Mouse (Mus musculus): ENCODE data around the gene Sox5. TPM values are rescaled to one million over a fixed set of nuclear protein-coding genes. Genes with fewer than 3 reads are reported as not detected.

Sox5 gene
- total and polyA plus RNA-seq, 2 experiments from 2014 or later: 2.1 to 3.2 TPM

DNA sequence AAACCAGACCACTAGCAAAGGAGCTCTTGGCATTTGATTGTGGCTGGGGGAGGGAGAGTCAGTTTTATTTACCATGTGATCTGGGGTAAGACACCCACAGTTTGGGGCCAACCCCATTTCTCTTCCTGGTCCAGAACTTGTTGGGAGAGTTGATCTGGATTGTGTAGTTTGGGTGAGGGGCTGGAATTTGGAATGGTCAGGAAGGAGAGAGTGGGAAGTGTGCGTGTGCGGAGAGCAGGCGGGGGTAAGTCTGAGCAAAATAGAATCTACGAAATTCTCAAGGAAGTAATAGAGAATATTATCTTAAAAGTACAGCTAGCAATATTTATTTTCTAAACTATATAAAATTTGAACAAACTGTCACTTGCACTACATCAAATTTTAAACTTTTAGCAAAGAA lies 445.0 kb downstream of the Sox5 start:
- DNase-seq (ENCODE audit: low spot score): no peak
- no peaks in the 10 kb centered on the region for H3K4me1 ChIP-seq (ENCODE audit: control insufficient read depth, insufficient read depth)

DNA sequence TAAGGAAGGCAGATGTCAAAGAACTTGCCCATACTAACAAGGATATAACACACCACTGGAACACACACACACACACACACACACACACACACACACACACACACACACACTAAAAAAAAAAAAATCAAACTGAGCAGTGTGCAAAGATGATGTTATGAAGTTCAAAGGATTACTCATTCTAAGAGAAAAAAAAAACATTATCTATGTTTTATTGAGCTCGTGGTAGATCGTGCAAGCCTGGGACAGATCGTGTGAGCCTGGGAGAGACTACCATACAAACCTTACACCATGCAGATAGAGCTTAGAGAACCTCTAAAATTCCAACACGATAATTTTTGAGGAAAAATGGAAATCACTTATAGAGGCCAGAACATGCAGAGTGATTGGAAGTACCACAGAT lies 448.6 kb downstream of the Sox5 start:
- no peaks in the 10 kb centered on the region for H3K9me3 ChIP-seq (replicated peaks; ENCODE audit: control insufficient read depth, low read length)
- WGBS: 81% methylated on average over 4 of the region's 4 CpGs
- H3K27me3 ChIP-seq (ENCODE audit: control insufficient read depth, insufficient read depth, low read length): 0 out of 2 replicates have a peak, but pooled peaks cover 3% of the 10 kb centered on the region
- ATAC-seq (ENCODE audit: insufficient read depth, low read depth) (no peak), DNase-seq (ENCODE audit: low spot score) (no peak)
- no peak overlapping the region for H3K4me2 ChIP-seq (ENCODE audit: low read depth, low read length)
- TF ChIP-seq EP300 (IDR thresholded peaks at IDR 0.05; ENCODE audit: low read depth): no peak
- no peak for TF ChIP-seq CTCF (IDR thresholded peaks at IDR 0.05; ENCODE audit: low read depth)
- no peaks in the 10 kb centered on the region for H3K36me3 ChIP-seq (replicated peaks; ENCODE audit: control insufficient read depth, insufficient read depth, low read length)
- no peak overlapping the region for H3K4me3 ChIP-seq (ENCODE audit: low read depth, low read length)
- no peaks in the 10 kb centered on the region for H3K4me1 ChIP-seq (ENCODE audit: control insufficient read depth, insufficient read depth)
- no peak overlapping the region for H3K9ac ChIP-seq (replicated peaks; ENCODE audit: low read depth, low read length)
- H3K27ac ChIP-seq (ENCODE audit: low read depth): no peak overlapping the region

More for the DNA sequence above, 445.0 kb downstream of the Sox5 start:
- Histone ChIP-seq H3K9ac (replicated peaks; ENCODE audit: low read depth, low read length) (no peak overlapping the region), H3K27me3 (ENCODE audit: control insufficient read depth, insufficient read depth, low read length) (0 out of 2 replicates have a peak, but pooled peaks cover 3% of the 10 kb centered on the region), H3K27ac (ENCODE audit: low read depth) (no peak overlapping the region), H3K4me3 (ENCODE audit: low read depth, low read length) (no peak overlapping the region), H3K36me3 (replicated peaks; ENCODE audit: control insufficient read depth, insufficient read depth, low read length) (no peaks in the 10 kb centered on the region), H3K4me2 (ENCODE audit: low read depth, low read length) (no peak overlapping the region), H3K9me3 (replicated peaks; ENCODE audit: control insufficient read depth, low read length) (no peaks in the 10 kb centered on the region)
- no peak for ATAC-seq (ENCODE audit: insufficient read depth, low read depth)
- no peak for TF ChIP-seq EP300 (IDR thresholded peaks at IDR 0.05; ENCODE audit: low read depth)
- no peak for TF ChIP-seq CTCF (IDR thresholded peaks at IDR 0.05; ENCODE audit: low read depth)
- 85% methylated on average over 4 of the region's 4 CpGs for WGBS

DNA sequence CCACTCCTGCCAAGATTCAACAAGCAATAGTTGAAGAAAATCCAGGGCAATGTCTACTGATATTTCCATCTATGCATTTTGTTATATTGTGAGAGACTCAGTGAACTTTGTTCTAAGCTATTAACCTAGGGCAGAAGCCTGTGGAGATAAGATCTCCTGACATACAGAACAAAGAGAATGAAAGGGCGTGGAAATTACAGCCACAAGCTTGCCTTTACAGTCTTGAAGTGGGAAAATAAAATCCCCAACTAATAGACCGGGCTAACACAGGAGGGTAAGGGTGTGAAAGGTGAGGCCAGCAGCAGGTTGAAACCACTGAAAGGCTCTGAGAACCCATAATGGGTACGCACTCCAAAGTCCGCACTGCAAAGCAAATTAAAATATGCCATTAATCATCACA lies 449.8 kb downstream of the Sox5 start:
- H3K4me3 ChIP-seq (ENCODE audit: low read depth, low read length): no peak overlapping the region
- no peaks in the 10 kb centered on the region for H3K36me3 ChIP-seq (replicated peaks; ENCODE audit: control insufficient read depth, insufficient read depth, low read length)
- no peak for ATAC-seq (ENCODE audit: insufficient read depth, low read depth)
- H3K4me2 ChIP-seq (ENCODE audit: low read depth, low read length): no peak overlapping the region
- no peak for TF ChIP-seq EP300 (IDR thresholded peaks at IDR 0.05; ENCODE audit: low read depth)
- no peak for TF ChIP-seq CTCF (IDR thresholded peaks at IDR 0.05; ENCODE audit: low read depth)
- H3K27me3 ChIP-seq (ENCODE audit: control insufficient read depth, insufficient read depth, low read length): no peaks in the 10 kb centered on the region
- no peaks in the 10 kb centered on the region for H3K4me1 ChIP-seq (ENCODE audit: control insufficient read depth, insufficient read depth)
- H3K27ac ChIP-seq (ENCODE audit: low read depth): no peak overlapping the region
- no peak for DNase-seq (ENCODE audit: low spot score)
- 86% methylated on average over 4 of the region's 4 CpGs for WGBS
- H3K9ac ChIP-seq (replicated peaks; ENCODE audit: low read depth, low read length): no peak overlapping the region
- no peaks in the 10 kb centered on the region for H3K9me3 ChIP-seq (replicated peaks; ENCODE audit: control insufficient read depth, low read length)

DNA sequence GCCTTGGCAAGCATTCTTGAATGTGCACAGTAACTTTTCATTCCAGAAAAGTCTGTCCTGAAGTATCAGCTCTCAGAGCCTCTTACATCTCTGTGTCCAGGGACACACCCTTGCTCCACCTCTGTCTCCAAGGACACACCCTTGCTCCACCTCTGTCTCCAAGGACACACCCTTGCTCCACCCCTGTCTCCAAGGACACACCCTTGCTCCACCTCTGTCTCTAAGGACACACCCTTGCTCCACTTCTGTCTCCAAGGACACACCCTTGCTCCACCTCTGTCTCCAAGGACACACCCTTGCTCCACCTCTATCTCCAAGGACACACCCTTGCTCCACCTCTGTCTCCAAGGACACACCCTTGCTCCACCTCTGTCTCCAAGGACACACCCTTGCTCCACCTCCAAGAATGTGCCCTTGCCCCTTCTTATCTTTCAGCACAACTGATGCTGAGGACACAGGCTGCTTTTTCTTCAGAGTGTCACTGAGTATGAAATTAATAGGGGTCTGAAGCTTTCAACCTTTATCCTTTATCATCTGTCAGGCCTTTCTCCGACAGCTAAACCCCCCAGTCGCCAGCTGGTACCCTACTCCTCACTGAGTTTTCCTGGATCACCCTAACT lies 452.4 kb downstream of the Sox5 start:
- WGBS: 70% methylated on average over 2 of the region's 2 CpGs
- Histone ChIP-seq H3K9ac (replicated peaks; ENCODE audit: low read depth, low read length) (no peak overlapping the region), H3K27me3 (ENCODE audit: control insufficient read depth, insufficient read depth, low read length) (no peaks in the 10 kb centered on the region), H3K9me3 (replicated peaks; ENCODE audit: control insufficient read depth, low read length) (no peaks in the 10 kb centered on the region), H3K4me1 (ENCODE audit: control insufficient read depth, insufficient read depth) (no peaks in the 10 kb centered on the region; the same call in 1 of the 2 replicates), H3K27ac (ENCODE audit: low read depth) (no peak overlapping the region), H3K4me3 (ENCODE audit: low read depth, low read length) (no peak overlapping the region), H3K36me3 (replicated peaks; ENCODE audit: control insufficient read depth, insufficient read depth, low read length) (no peaks in the 10 kb centered on the region), H3K4me2 (ENCODE audit: low read depth, low read length) (no peak overlapping the region)
- DNase-seq (ENCODE audit: low spot score) (no peak), ATAC-seq (ENCODE audit: insufficient read depth, low read depth) (no peak)
- no peak for TF ChIP-seq CTCF (IDR thresholded peaks at IDR 0.05; ENCODE audit: low read depth)
- TF ChIP-seq EP300 (IDR thresholded peaks at IDR 0.05; ENCODE audit: low read depth): no peak

DNA sequence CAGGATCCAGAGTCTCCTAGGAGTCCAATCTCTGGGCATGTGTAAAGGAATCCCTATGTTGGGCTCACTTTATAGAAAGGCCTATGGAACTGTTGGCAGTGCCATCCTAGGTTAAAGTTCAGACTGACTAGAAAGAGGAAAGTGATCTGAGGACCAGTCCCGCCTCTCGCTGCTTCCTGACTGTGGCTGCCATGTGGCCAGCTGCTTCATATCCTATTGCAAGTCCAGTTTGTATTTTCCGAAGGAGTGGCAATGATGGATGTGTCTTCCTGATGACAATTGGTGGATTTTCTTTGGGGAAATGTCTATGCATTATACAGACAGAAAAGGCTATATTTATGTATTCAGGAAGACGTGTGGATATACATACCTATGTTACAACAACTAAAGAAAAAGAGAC lies 453.0 kb downstream of the Sox5 start:
- no peak overlapping the region for H3K9ac ChIP-seq (replicated peaks; ENCODE audit: low read depth, low read length)
- H3K36me3 ChIP-seq (replicated peaks; ENCODE audit: control insufficient read depth, insufficient read depth, low read length): no peaks in the 10 kb centered on the region
- no peaks in the 10 kb centered on the region for H3K9me3 ChIP-seq (replicated peaks; ENCODE audit: control insufficient read depth, low read length)
- ATAC-seq (ENCODE audit: insufficient read depth, low read depth): no peak
- H3K27ac ChIP-seq (ENCODE audit: low read depth): no peak overlapping the region
- no peaks in the 10 kb centered on the region for H3K27me3 ChIP-seq (ENCODE audit: control insufficient read depth, insufficient read depth, low read length)
- 70% methylated on average over 4 of the region's 4 CpGs for WGBS
- no peaks in the 10 kb centered on the region; the same call in 1 of the 2 replicates for H3K4me1 ChIP-seq (ENCODE audit: control insufficient read depth, insufficient read depth)
- no peak overlapping the region for H3K4me2 ChIP-seq (ENCODE audit: low read depth, low read length)
- DNase-seq (ENCODE audit: low spot score): no peak
- TF ChIP-seq CTCF (IDR thresholded peaks at IDR 0.05; ENCODE audit: low read depth) (no peak), EP300 (IDR thresholded peaks at IDR 0.05; ENCODE audit: low read depth) (no peak)
- no peak overlapping the region for H3K4me3 ChIP-seq (ENCODE audit: low read depth, low read length)

DNA sequence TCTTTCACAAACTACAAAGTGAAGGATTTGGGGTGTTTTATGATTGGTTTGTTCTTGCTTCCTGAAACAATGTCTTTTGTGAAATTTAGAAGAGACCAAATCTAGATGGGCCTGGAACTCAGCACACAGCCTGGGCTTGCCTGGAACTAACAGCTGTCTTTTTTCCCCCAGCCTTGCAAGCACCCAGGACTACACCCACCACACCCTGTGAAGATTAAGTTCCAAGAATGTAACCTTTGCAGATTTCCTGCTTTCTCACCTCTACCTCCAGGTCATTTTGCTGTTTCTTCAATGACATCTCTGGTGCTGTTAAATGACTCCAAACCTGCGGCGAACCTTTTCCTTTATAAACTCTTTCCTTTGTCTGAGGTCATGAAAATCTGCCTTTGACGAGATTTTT lies 455.0 kb downstream of the Sox5 start:
- TF ChIP-seq EP300 (IDR thresholded peaks at IDR 0.05; ENCODE audit: low read depth) (no peak), CTCF (IDR thresholded peaks at IDR 0.05; ENCODE audit: low read depth) (no peak)
- WGBS: 59% methylated on average over 3 of the region's 3 CpGs
- H3K4me3 ChIP-seq (ENCODE audit: low read depth, low read length): no peak overlapping the region

More for the DNA sequence above, 455.0 kb downstream of the Sox5 start:
- Histone ChIP-seq H3K36me3 (replicated peaks; ENCODE audit: control insufficient read depth, insufficient read depth, low read length) (no peaks in the 10 kb centered on the region), H3K27ac (ENCODE audit: low read depth) (no peak overlapping the region), H3K27me3 (ENCODE audit: control insufficient read depth, insufficient read depth, low read length) (no peaks in the 10 kb centered on the region), H3K9me3 (replicated peaks; ENCODE audit: control insufficient read depth, low read length) (no peaks in the 10 kb centered on the region), H3K4me2 (ENCODE audit: low read depth, low read length) (no peak overlapping the region), H3K4me1 (ENCODE audit: control insufficient read depth, insufficient read depth) (no peaks in the 10 kb centered on the region; the same call in 1 of the 2 replicates), H3K9ac (replicated peaks; ENCODE audit: low read depth, low read length) (no peak overlapping the region)
- DNase-seq (ENCODE audit: low spot score) (no peak), ATAC-seq (ENCODE audit: insufficient read depth, low read depth) (no peak)

Data from heart, postnatal 0 days (tissue).